Mouse (Mus musculus) erythroblast, embryonic 14.5 days (primary cell): ENCODE measurements around the gene Cuedc2.

Experiments used
- GATA1 ChIP-seq: IDR thresholded peaks from 2 replicates; pipeline ENCODE4 v1.6.1; 2012; ENCODE audit warnings: low read length, inconsistent platforms, mixed read lengths
- TAL1 ChIP-seq: IDR thresholded peaks from 3 replicates; pipeline ENCODE4 v1.6.1; 2012; ENCODE audit warnings: low read length, inconsistent platforms, mixed read lengths

DNA sequence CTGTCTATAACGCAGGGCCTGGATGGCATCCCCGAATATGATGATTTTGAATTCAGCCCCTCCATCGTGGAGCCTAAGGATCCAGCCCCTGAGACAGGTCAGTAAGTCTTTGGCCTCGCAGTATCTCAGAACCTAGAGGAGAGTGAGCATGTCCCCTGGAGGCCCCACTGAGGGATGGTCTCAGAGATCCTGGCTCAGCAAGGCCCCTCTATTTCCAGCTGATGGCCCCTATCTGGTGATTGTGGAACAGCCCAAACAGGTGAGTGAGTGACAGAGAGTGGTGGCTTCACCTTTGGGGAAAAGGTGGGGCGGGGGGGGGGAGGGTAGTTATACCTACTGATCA, 32.3 kb downstream of the Cuedc2 start:
- TF ChIP-seq TAL1: no peak
- TF ChIP-seq GATA1: no peak
